Mouse (Mus musculus): ENCODE measurements around the gene Dgkg.

The Dgkg gene

GRCm38 (mm10) chr16:22436106-22436505 is 220.9 kb downstream of the Dgkg start:
- DNase-seq (ENCODE audit: low read depth): no peak

DNA sequence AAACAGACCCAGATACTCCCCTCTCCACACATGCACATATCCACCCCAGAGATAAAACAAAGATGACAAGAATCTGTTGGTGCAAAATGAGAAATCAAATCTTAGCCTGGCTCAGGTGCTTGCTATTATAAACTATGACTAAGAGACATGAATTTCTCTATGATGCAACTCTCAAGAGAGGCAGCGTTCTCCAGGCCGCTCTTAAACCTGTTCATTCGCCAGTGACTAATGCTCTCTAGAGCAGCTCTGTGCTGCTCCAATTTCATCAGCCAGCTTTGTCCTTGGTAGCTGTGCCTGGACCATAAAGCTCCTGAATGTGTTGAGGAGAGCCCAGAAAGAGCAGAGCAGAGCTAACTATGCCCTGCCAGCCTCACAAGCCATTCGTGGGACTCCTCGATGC is 222.5 kb downstream of the Dgkg start:
- DNase-seq (ENCODE audit: low read depth): peak; percentile 82

DNA sequence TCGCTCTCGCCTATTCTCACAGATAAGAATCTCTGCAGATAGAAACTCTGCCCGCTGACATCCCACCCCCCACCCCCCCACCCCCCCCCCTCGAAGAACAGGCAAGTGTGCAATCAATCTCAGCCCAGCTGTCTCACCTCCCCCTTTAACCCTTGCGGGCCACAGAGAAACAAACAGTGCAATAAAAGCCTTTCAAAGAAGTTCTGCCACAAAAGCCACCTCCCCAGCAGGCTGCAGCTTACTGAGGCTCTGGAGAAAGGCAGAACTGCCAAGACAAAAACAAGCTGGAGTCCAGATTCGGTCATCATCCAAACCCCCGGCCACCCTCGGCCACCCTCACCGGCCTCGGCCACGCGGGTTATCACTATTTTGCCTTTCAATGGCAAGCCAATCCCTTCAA is 223.1 kb downstream of the Dgkg start:
- no peak for DNase-seq (ENCODE audit: low read depth)

DNA sequence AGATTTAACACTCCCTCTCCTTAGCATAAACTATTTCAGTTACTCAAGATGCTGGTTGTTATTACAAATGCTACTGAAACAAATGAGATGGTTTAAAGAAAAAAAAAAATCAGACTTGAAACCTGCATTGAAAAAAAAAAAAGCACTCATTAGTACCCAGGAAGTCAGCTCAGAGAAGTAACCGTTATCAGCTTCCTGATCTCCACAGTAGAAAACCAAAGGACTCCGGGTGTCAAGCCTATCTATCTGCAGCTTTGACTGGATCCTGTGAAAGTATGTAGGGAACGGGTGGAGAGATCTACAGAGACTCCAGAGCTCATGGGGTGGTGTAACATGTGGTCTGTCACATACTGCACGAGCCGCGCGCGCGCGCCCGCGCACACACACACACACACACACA is 225.2 kb downstream of the Dgkg start:
- DNase-seq (ENCODE audit: low read depth): no peak

DNA sequence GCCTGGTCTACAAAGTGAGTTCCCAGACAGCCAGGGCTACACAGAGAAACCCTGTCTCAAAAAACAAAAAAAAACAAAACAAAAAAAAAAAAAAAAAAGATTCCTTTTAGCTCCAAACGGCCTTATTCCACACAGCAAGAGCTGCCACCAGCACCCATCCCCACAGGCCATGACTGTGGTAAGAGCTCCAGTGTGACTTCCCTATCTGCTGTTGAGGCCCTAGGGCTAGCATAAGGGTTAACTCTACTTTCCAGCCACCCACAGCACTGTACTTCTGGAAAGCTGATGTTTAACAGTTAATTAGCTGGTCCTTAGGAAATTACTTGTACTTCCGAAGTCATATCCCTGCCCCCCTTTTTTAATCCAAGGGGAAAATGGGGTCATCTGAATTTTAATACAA is 225.7 kb downstream of the Dgkg start:
- no peak for DNase-seq (ENCODE audit: low read depth)

DNA sequence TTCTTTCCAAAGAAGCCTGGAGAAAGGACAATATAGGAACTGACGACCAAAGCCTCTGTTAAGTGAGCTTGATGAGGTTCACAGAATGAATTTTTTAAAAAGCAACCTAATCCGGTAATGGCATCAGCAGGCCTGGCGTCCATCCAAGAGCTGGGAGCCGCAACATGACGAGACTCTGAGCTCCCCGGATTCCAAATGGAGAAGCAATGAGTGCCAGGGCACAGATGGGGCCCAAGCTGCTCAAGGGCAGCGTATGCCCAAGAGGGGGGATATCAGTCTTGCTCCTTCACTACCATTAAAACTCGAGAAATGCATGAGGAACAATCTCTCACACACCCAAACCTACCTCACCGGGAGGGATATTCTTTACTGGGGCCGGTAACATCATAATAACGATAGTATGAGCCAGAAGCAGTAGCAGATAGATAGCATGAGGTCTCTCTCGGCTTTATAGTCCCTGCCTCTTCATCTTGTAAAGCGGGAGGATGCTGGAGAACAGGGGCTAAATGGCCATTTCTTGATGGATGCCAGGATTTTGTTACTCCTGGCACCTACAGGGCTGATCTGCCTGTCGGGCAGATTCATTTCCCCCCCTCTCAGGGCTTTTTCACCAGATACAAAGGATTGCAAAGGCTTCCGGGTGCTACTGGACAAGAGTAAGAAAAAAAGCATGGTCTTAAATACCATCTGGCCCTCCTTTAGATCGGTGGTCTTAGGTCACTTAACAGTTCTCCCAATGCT is 226.6 kb downstream of the Dgkg start:
- DNase-seq (ENCODE audit: low read depth): no peak

DNA sequence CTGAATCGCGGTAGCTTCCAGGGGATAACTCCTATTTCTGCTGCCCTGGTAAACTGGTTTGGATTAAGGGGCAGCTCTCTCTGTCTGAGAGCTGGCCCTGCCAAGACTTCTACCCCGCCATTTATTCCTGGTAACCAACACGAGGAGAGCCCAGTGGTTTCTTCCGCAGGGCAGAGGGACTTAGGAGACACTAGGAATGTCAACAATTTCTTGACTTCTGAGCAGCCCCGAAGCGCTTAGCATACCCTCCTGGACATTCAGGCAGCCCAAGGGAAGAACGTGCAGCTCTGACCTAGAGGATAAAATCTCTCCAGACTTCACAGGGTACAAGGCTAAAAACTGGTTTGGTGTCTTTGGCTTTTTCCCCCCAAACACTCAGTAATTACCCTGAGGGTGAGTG is 227.6 kb downstream of the Dgkg start:
- DNase-seq (ENCODE audit: low read depth): no peak

DNA sequence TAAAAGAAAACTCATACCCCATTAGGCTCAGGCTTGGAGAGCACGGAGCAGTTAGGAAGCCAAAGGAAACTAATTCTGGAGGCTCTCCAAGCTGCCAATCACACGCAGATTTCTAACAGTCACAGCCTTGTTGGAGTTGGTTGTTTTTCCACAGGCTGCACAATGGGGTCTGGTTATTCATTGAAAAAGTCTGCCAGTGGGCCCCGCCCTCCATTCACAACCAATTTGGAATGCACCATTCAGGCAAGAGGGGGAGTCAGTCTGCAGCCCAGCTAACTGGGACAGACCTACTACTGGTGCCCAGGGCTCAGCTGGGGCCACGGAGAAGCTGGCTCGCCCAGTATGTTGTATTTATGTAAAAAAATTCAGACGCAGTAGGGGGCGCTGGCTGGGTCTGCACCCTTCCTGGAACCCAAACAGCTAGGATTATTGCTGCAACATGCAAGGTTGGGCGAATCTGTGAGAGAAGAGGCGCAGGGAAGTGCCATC is 228.1 kb downstream of the Dgkg start:
- peak; percentile 92 for DNase-seq (ENCODE audit: low read depth)

DNA sequence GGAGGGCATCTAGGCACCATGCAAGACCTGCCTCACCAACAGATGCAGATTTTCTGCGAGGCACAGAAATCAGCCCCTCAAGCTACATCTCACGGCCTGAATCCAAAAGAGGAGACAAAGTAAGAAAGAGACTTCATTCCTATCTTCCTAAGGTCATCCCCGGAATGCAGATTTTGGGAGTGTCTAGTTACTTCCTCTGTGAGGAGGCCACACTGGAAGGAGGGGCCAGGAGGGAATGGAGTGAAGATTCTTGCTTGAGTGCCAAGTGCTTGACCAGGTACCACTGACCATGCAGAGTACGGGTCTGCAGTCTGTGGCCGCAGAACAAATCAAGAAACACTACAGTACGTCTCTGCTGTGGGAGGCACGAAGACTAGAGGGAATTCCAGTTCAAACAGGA is 230.2 kb downstream of the Dgkg start:
- DNase-seq (ENCODE audit: low read depth): no peak

- DNase-seq (ENCODE audit: low read depth): no peak
These were observed 234.8 kb downstream of the Dgkg start for GRCm38 (mm10) chr16:22422256-22422655.

Data from NIH3T3 (cell line).